Mouse (Mus musculus) embryo, embryonic 9.5 days (tissue): ENCODE measurements around the gene Lsm10.
"Not testable (repeated sequence)": the region's sequence is repeated elsewhere in the genome, so short reads cannot be mapped to it uniquely, and the experiment has no call there.

Experiments
- DNase-seq: peaks from one replicate; pipeline ENCODE4 v3.0.0-alpha.2; 2017; ENCODE audit errors: extremely low spot score

The Lsm10 gene

DNA sequence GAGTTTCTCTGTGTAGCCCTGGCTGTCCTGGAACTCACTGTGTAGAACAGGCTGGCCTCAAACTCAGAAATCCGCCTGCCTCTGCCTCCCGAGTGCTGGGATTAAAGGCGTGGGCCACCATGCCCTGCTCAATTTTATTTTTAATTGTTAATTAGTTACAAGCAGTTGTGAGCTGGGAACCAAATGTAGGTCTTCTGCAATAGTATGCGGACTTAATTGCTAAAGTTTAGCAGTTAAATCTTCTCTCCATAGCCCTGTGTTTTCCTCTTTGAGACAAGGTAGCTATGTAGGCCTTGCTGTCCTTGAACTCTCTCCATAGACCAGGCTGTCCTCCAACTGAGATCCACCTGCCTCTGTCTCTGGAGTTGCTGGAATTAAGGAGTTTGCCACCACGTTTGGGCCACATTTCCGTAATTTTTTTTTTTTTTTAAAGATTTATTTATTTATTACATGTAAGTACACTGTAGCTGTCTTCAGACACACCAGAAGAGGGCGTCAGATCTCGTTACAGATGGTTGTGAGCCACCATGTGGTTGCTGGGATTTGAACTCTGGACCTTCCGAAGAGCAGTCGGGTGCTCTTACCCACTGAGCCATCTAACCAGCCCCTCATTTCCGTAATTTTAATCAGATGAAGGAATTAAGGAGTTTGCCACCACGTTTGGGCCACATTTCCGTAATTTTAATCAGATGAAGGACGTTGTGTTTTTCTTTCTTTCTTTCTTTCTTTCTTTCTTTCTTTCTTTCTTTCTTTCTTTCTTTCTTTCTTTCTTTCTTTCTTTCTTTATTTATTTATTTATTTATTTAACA lies 597 bp upstream of the Lsm10 start:
- not testable (repeated sequence) for DNase-seq

DNA sequence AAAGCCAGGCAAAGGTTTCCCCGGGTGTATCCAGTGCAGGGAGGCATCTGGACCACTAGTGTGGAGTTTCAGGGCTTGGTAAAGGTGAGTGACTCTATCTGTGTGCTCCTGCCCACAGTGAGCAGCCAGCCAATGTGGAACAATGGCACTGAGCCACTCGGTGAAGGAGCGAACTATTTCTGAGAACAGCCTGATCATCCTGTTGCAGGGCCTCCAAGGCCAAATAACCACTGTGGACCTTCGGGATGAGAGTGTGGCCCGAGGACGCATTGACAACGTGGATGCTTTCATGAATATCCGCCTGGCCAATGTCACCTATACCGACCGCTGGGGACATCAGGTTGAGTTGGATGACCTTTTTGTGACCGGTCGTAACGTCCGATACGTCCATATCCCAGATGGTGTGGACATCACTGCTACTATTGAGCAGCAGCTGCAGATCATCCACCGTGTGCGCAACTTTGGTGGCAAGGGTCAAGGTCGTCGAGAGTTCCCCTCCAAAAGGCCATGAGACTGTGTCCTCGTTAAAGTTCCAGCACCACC lies 1.4 kb downstream of the Lsm10 start:
- DNase-seq: no peak

DNA sequence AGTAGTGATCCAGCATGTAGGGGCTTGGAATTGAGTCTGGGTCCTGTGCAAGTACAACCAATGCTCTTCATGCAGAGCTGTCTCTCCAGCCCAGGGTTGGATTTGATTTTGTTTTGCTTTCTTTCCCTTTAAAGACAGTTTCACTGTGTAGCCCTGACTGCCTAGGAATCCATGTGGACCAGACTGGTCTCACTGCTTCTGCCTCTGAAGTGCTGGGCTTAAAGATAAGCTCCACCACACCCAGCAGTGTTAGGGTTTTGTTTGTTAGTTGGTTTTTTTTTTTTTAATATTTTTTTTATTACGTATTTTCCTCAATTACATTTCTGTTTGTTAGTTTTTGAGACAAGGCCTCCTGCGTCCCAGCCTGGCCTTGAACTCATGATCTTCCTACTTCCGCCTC lies 2.9 kb downstream of the Lsm10 start:
- no peak for DNase-seq

DNA sequence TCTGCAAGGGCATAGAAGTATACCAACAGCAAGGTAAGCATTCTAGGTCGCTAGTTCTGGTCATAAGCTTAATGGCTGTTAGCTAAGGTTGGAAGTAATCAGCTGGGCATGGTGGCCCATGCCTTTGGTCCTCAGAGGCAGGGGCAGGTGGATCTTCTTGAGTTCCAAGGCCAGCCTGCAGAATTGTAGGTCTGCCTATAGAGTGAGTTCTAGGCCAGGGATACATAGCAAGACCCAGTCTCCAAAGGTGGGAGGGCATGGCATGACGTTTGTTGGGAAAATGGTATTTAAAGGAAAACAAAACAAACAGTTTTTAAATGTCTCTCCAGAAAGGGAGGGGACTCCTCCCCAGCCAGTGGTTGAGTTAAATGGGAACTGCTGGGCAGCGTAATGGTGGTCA lies 4.3 kb downstream of the Lsm10 start:
- no peak for DNase-seq

DNA sequence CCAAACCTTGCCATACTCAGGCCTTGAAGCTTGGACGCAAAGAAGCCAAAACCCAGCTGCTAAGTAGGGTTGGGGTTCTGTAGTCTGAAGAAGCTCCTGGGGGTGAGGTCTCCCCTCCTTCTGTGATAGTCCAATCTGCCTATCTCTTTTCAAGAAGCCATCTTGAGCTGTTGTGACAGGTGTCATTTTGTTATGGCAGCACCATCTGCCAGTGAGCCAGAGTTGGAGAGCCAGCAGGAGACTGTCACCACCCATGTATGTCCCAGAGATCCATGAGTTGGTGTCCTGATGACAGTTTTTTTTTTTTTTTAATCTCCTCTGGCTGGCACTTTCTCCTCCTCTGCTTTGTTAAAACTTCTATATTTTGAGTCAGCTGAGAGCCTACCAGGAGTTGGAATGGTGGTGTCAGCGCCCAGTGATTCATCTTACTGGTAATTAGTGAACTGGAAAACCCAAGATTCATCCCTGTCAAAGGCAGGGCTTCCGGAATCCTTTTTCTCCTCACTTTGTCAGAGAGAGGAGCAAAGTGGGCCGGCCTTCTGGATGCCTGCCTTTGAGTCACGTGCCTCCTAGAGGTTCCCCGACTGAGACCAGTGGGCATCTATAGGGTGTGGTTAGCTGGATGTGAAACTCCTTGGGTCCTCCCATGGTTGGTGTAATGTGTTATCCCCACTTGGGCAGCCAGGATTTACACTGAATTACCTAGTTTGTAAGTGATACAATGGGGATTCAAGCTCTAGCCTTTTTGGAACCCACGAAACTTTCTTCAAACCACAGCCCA lies 5.8 kb downstream of the Lsm10 start:
- peak; percentile 14 for DNase-seq

DNA sequence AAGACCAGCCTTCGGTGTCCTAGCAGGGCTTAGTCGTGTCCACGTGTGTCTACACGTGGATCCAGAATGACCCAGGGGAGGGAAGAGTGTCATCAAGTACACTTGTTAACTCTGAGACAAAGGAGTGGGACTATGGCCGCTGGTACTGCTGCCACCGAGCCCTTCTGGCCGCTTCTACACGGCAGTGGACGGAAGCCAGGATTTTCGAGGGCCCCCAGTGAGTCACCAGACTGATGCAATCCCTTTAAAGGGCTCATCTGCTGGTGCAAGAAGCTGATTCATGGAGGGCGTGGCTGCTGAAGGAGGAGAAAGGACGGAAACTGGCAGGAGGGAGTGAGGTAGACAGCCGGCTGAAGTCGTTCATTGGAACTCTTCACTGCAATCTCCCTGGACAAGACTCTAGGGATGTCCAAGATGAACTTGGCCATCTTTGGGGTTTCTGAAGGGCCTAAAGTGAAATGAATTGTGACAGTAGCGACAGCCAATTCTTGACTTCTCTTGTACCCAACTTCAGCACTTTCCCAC lies 6.7 kb downstream of the Lsm10 start:
- DNase-seq: peak; percentile 72

DNA sequence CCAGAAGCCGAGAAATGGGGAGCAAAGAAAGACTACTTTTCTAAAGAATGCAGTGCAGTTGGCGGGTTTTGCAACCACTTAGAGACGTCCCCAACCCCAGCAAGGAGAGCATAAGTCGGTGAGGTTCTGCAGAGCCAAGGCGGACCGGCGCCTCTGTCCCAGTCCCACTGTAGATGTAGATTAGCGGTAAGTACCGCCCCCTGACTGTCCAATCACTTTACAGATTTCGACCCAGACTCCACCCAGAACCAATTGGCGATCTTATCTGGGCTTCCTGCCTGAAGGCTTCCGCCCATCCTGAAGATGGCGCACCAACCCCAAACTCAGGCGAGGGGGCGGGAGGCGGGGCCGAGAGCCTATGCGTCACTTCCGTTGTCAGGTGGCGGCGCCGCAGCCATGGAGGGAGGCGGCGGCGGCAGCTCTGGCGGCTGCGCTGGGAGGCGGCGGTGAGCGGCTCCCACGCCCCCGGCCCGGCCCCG lies 7.2 kb downstream of the Lsm10 start, which contains the start of gene Stk40:
TSS of gene Stk40 (plus strand) at position 368 of the 479 bp plus-strand sequence.
- peak; percentile 98 for DNase-seq

DNA sequence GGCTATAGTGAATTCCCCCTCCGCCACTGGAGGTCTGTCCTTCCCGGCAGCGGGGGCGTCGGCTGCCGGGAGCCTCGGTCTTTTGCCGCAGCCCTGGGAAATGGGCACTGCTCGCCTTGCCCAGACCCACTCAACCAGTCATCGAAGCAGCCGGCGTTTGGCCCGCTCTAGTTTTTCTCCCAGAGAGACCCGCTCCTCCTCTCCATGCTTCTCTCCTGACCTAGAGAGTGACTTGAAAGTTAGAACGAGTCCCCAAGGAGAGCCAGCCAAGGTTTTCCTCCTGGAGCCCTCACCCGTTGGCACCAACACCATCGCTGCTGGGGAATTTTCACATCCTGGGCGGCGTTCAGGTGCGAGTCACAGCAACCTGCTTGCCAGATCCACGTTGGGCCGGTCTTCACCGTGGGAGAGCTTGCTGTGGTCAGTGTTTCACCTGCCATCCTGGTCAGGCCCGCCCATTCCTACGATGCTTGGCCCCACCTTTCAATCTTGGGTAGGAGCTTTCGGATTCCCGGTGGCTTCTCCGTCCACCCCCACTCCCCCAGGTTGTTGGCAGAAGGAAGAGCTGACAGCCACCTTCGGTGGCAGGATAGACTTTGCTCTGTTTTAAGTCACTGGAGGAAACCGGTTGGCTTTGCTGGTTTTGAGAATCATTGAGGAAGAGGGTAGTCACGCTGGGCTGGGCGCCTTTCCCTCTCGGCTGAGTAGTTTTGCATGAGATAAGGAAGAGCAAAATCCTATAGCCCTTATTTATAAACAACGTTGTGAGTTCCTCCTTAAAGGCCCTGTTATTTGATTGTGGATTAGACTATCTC lies 8.0 kb downstream of the Lsm10 start:
- DNase-seq: no peak

DNA sequence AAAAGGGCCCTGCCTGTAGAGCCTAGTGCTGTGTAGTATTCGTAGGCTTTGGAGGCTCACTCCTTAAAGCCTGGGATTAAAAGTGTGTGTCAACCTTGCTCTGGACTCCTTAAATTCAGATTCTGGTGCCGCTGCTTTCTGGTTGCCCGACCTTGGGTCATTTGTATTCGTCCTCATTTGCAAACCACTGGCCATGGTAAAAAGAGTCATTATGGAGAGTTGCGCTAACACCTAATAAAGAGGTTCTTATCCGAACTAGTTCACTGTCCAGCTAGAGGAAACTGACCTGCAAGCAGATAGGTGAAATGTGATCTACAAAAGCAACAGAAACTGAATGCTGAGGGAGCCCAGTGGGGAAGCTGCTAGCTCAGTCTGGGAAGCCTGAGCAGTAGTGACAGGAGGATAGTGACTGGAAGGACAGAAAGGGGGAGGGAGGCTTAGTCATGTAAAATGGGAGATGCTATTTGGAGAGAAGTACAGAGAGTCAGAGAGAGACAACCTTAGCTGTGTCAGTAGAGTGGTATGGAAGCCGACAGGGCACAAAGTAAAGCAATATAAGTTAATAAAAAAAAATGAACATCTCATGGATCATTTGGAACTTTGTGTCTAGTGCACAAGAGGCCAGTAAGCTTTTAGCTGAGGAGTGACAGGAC lies 8.8 kb downstream of the Lsm10 start:
- DNase-seq: no peak

DNA sequence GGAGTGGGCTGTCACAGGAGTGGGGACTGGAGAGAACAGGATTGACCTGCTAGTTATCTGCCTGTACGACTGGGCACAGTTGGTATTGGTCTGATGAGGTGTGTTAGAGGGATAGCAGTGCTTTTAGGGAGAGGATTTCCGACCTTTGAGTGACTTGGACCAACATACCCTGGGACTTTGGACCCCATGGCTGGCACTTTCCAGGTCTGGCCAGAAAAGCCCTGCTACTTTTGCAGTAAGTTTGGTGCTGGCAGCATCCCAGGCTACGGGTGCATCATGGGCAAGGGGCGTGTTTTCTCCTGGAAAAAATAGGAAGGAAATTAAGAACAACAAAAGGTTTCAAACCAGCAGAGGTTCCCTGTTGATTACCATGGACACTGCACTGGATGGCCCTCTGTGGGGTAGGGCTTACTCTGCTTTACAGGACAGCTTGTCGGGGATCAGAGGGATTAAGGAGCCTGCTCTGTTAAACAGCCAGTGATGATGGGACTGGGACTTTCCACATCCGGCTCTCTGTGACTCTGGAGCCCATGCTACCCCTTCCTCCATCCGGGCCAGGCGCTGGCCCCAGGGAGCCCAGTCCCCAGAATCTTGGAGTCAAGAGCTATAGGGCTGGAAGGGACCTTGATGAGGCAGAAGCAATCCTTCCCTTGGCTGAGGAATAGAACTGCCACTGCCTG lies 11.8 kb downstream of the Lsm10 start:
- DNase-seq: no peak

DNA sequence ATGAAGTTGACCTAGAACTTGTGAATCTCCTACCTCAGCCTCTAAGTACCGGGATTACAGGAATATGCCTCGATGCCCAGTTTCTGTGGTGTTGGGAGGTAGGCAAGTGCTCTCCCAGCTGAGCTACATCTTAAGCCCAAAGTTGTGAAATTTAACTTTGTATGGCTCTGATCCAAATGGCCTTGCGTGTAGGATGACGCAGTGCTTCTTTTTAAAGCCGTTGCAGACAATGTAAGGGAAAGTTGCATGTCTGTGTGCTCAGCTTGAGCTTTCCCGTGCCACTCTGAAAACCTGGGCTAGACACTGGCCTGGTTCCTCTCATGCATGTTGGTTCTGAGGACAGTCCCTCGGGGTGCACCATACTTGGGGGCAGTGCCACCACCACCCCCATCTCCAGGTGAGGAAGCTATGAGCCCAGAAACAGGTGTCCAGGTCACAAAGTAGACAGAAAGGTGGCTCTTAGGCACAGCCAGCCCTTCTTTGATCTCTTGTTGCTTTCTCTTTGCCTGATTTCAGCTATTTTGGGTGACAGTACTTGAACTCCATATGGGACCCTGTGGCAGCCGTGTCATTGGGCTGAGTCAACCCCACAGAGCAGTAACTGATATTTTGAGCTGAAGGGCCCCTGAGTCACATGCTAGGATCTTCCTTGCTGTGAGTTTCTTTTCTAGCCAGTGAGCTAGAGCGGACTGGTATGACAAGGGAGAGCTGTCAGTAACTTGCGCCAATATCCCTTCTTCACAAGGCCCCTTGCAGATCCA lies 13.4 kb downstream of the Lsm10 start:
- no peak for DNase-seq

DNA sequence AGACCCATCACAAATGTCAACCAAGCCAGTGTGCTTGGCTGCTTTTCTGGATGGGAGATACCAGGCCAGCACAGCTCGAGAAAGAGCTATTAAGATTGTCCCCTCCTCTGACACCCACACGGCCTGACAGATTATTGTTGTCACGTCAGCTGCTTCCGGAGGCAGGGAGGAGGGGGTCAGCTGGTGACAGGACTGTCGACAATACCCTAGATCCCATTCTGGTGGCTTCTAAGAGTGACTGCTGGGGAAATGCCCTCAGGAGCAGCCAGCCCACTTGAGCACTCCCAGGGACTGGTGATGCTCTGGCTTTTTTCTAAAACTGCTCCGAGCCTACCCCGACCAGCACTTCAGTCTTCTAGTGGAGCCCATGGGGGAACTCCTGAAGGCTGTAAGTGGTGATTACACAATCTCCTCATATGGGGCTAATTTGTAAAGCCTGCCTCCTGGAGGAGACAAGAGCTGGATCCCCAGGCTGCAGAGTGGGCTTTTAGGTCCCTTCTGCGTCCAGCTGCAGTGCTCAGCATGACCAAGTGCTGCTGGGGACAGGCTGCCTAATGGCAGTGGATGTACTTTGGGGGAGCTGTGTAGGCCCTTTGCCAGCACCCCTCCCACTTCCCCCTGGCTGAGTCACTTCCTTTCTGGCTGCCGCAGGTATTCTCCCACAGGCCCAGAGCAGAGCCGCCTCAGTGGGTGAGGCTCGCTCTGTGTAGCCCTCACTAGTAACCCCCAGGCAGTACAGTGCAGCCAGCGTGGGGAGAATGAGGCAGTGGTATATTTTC lies 14.1 kb downstream of the Lsm10 start:
- DNase-seq: peak; percentile 19

DNA sequence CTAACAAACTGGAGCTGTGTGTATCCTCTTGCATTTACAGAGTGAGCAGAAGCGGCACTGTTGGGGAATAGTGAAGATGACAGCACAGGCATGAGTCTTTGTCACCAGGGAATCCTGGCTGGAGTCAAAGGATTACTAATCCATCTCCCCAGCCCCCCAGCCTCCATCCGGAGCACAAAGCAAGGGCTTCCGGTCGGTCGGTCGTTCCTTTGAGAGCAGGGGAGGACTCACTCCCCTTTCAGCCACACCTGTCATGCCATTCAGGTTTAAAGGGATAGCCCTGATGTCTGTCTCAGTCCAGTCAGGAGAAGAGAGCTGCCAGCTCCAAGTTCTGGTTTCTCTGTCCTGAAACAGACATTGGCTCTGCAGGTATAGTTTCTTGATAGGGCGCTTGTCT lies 14.7 kb downstream of the Lsm10 start:
- no peak for DNase-seq

DNA sequence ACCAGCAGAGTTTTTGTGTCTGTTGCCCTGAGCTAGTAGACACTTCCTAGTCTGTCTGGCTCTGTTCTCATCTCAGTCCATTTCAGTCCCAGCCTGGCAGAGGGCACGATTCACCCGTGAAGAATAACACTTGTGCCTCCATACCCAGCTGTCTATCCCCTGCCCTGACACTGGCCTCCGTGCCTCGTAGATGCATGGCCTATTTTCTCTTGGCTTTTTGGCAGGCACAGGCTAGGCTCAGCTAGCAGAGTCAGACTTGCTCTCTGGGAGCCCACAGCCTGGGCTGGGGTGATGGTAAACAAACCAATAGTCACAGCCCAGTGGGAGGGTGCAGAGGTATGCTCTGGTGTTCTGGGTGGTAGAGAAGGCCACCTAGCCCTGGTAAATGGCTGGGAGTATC lies 16.8 kb downstream of the Lsm10 start:
- DNase-seq: no peak

DNA sequence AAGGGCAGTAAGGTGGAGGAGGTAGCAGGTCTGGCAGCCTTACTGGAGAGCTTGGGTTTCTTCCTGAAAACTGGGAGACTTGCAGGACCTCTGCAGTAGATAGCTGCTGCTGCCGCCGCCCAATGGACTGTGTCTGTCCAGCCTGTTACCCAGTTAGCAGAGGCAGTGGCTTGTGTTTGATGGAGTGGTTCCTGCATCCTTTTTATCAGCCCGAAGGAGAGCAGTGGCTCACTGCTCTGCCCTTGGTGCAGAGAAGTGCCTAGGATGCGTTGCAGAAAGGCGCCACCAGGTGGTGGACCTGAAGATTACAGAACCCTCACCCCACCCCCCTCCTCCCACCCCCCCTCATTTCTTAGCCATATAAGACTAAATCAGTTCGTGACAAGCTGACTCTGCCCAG lies 17.5 kb downstream of the Lsm10 start:
- DNase-seq: peak; percentile 45

DNA sequence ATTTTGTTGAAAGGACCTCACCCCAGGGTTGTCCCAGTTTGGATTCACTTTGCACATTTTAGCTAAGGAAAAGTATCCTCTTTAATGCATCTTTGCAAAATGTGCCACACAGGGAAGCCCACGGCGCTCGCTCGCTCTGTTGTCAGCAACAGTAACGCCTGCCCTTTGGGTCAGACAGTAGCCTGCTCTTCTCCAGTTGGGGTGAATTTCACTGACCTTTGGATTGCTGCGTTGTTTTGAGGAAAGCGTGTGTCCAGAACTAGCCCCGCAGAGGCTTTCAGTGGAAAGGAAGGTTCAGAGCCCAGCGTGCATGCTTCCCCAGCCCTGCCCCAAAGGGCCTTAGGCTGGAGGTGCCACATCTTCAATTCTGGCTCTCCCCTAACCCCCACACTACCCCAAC lies 19.0 kb downstream of the Lsm10 start:
- DNase-seq: no peak

DNA sequence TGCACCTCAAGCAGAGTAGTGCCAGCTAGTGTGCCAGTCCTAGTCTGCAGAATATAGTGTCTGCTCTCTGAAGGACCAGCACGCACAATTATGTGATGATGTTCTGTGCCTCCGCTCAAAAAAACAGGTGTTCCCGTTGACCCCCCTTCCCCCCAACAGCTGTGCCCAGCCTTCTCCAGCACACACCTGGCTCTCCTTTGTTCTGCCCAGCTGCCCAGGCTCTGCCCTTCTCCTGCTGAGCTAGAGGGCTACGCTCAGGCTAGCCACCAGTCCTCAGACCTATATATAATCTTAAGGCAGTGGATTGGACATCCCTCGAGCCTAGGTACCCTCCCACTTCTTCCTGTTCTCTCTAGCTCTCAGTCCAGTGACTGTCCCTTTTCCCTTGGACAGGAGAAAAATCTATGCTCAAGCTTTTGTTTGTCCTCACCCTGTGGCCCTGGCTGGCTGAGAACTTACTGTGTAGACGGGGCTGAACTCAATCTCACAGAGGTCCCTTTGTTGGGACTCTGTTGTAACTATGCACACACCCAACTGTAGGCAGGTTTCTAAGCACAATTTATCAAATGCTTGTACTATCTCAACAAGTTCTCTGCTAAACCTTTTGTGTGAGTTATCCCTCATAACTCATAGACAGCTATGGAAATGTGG lies 19.6 kb downstream of the Lsm10 start:
- no peak for DNase-seq

DNA sequence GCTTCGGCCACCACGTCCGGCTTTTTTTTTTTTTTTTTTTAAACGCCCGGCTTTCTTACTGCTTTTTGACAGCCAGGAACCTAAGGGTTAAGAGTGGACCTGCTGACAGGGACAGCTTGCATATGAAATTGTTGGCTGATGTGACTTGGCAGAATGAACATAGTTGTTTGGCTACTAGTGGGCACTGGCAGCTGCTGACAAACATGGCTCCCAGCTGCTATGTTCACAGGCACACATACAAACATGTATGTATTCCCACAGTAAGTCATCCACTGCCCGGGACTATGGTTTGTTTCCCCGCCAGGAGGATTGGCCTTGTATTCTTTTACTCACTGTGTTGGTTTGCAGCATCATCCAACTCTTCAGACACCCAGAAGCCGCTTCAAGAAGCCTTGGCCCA lies 20.7 kb downstream of the Lsm10 start:
- DNase-seq: no peak
